Mouse (Mus musculus): ENCODE data around the gene Cd109. TPM values are rescaled to one million over a fixed set of nuclear protein-coding genes. Genes with fewer than 3 reads are reported as not detected.

Cd109 gene
- polyA plus RNA-seq, 1 experiment from 2014 or later = 5.3 TPM

DNA sequence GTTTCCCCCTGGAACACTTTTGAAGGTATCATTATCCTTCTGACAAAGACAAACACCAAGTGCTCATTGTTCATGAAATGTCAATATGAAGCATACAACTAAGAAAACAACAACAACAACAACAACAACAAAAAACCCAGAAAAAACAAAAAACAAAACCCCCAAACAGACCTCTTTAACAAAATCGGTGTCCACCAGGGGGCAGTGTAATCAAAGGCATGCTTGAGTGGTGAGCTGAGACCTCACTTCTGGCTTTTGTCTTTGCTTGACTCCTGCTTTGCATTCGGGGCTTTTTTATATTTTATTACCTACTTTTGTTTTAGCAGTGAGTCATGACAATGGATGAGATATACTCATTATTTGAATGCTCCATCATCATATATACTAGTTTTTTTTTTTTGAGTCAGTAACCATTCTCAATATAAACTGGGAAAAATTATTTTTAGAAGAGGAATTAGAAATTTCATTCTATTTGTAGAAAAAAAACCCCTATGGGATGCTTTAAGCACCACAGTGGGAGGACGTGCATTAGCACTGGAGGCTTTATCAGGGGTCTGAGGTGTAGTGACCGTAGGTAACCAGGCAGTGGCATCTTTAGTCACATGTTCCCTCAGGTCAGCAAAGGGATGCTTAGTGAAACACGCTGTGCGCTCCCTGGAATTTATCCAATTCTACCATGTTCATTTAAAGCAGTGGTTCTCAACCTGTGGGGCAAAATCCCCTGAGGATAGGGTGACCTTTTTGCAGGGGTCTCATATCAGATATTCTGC, 30.8 kb downstream of the Cd109 start:
- Histone ChIP-seq H3K9ac (replicated peaks) (no peak overlapping the region), H3K27me3 (no peaks in the 10 kb centered on the region), H3K36me3 (no peaks in the 10 kb centered on the region), H3K4me1 (replicated peaks) (no peaks in the 10 kb centered on the region), H3K27ac (no peak overlapping the region), H3K4me3 (replicated peaks) (no peak overlapping the region), H3K4me2 (no peak overlapping the region), H3K9me3 (no peaks in the 10 kb centered on the region)
- WGBS = 46% methylated on average over 6 of the region's 6 CpGs
- no peak for ATAC-seq (ENCODE audit: insufficient number of reproducible peaks, insufficient read depth, low FRiP score, low TSS enrichment, low read depth)

GRCm38 (mm10) chr9:78648641-78649040, 33.3 kb downstream of the Cd109 start:
- H3K27ac ChIP-seq = no peak overlapping the region
- no peaks in the 10 kb centered on the region for H3K4me1 ChIP-seq (replicated peaks)
- H3K9ac ChIP-seq (replicated peaks) = no peak overlapping the region
- H3K36me3 ChIP-seq = no peaks in the 10 kb centered on the region
- no peak for ATAC-seq (ENCODE audit: insufficient number of reproducible peaks, insufficient read depth, low FRiP score, low TSS enrichment, low read depth)
- WGBS = 90% methylated on average over 8 of the region's 8 CpGs
- H3K4me3 ChIP-seq (replicated peaks) = no peak overlapping the region
- no peaks in the 10 kb centered on the region for H3K9me3 ChIP-seq
- H3K27me3 ChIP-seq = no peaks in the 10 kb centered on the region
- no peak overlapping the region for H3K4me2 ChIP-seq

DNA sequence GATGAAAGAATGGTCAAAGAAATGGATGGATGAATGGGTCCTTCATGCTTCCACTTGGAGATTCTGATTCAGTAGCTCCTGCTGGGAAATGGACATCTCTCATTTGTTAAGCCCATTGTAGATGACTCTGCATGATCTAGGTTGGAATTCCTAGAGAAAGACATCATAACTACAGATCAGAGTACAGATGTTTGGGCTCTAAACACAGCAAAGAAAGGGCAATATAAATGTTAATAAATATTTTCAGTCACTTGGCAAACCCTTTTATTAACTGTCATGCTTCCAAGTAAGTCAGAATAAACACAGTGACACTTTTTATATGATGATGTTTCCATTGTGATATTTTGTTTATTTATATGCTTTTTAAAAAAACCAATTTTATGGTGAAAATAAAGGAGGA, 34.1 kb downstream of the Cd109 start:
- Histone ChIP-seq H3K9me3 (no peaks in the 10 kb centered on the region), H3K4me1 (replicated peaks) (no peaks in the 10 kb centered on the region), H3K9ac (replicated peaks) (no peak overlapping the region), H3K36me3 (no peaks in the 10 kb centered on the region), H3K27ac (no peak overlapping the region), H3K27me3 (no peaks in the 10 kb centered on the region), H3K4me3 (replicated peaks) (no peak overlapping the region), H3K4me2 (no peak overlapping the region)
- no peak for ATAC-seq (ENCODE audit: insufficient number of reproducible peaks, insufficient read depth, low FRiP score, low TSS enrichment, low read depth)

DNA sequence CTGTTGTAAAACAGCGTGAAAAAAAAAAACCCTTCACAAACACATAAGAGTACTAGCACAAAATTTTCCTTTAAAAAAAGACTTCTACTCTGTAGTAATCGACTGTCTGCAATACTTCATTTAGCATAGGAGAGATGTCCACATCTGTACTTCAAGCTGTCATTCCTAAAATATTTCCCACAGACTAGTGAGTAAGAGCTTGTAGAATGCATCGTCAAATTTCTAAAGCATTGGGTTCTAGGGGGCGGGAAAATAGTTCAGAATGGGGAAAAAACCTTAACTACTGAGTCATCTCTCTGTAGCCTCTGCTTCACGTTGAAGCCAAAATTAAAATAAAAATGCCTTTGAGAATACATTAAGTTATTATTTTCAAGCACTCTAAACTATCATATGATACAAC, 42.2 kb downstream of the Cd109 start:
- H3K27me3 ChIP-seq = no peaks in the 10 kb centered on the region
- H3K36me3 ChIP-seq = no peaks in the 10 kb centered on the region
- no peak overlapping the region for H3K4me2 ChIP-seq
- H3K9ac ChIP-seq (replicated peaks) = no peak overlapping the region
- no peaks in the 10 kb centered on the region for H3K9me3 ChIP-seq
- H3K27ac ChIP-seq = no peak overlapping the region
- WGBS = 84% methylated on average over 5 of the region's 5 CpGs
- H3K4me3 ChIP-seq (replicated peaks) = no peak overlapping the region
- no peak for ATAC-seq (ENCODE audit: insufficient number of reproducible peaks, insufficient read depth, low FRiP score, low TSS enrichment, low read depth)
- H3K4me1 ChIP-seq (replicated peaks) = no peaks in the 10 kb centered on the region

DNA sequence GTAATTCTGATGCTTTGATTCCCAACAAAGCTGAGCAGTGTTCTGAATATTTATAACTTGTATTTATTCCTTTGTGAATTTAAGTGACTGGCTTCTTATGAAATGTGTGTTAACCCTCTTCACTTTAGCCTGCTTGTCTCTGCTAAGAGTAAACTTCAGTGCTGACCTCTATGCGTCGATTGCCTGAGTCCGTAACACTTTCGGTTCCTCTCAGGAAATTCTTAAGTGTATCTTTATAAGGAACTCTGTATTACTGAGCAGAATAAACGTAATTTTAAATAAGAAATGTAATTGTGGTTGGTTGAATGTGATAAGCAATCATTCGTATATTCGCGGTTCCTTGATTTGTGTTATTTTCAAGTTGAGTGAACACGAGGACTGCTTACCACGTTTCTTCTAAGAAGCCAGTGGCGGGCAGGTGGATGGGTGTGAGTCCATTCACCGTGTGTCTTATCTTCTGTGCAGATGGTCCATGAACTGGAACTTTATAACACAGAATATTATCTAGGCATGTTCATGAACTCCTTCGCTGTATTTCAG, 56.2 kb downstream of the Cd109 start:
- Histone ChIP-seq H3K27me3 (no peaks in the 10 kb centered on the region), H3K9me3 (no peaks in the 10 kb centered on the region), H3K4me3 (replicated peaks) (no peak overlapping the region), H3K9ac (replicated peaks) (no peak overlapping the region), H3K4me1 (replicated peaks) (no peaks in the 10 kb centered on the region), H3K36me3 (no peaks in the 10 kb centered on the region), H3K4me2 (no peak overlapping the region), H3K27ac (no peak overlapping the region)
- no peak for ATAC-seq (ENCODE audit: insufficient number of reproducible peaks, insufficient read depth, low FRiP score, low TSS enrichment, low read depth)
- 89% methylated on average over 13 of the region's 13 CpGs for WGBS

DNA sequence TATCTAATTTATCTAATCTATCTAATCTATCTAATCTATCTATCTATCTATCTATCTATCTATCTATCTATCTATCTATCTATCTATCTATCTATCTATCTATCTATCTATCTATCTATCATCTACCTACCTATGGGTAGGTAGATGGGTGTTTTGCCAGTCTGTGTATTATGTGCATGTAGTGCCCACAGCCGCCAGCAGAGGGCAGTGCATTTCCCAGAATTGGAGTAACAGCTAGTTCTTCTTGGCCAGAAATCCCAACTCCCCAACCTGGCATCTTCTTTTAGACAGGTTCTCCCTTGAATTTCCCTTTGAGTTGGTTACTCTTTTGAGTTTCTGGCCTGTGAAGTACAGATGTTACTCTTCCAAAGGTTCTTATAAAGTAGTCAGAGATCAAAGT, 85.3 kb downstream of the Cd109 start:
- no peaks in the 10 kb centered on the region for H3K36me3 ChIP-seq
- H3K27ac ChIP-seq = no peak overlapping the region
- H3K4me3 ChIP-seq (replicated peaks) = no peak overlapping the region
- no peaks in the 10 kb centered on the region for H3K27me3 ChIP-seq
- H3K4me2 ChIP-seq = no peak overlapping the region
- no peaks in the 10 kb centered on the region for H3K4me1 ChIP-seq (replicated peaks)
- peaks cover 4% of the 10 kb centered on the region; the same call in 1 of the 2 replicates for H3K9me3 ChIP-seq
- no peak overlapping the region for H3K9ac ChIP-seq (replicated peaks)
- no peak for ATAC-seq (ENCODE audit: insufficient number of reproducible peaks, insufficient read depth, low FRiP score, low TSS enrichment, low read depth)
- WGBS = 0% methylated on average over 1 of the region's 1 CpGs

- ATAC-seq (ENCODE audit: insufficient number of reproducible peaks, insufficient read depth, low FRiP score, low TSS enrichment, low read depth) = no peak
- Histone ChIP-seq H3K4me3 (replicated peaks) (no peak overlapping the region), H3K27ac (no peak overlapping the region), H3K9me3 (peaks cover 11% of the 10 kb centered on the region; the same call in 1 of the 2 replicates), H3K36me3 (no peaks in the 10 kb centered on the region), H3K4me1 (replicated peaks) (no peaks in the 10 kb centered on the region), H3K4me2 (no peak overlapping the region), H3K27me3 (no peaks in the 10 kb centered on the region), H3K9ac (replicated peaks) (no peak overlapping the region)
- 91% methylated on average over 12 of the region's 12 CpGs for WGBS
These were observed 87.3 kb downstream of the Cd109 start for GRCm38 (mm10) chr9:78702509-78703239.

DNA sequence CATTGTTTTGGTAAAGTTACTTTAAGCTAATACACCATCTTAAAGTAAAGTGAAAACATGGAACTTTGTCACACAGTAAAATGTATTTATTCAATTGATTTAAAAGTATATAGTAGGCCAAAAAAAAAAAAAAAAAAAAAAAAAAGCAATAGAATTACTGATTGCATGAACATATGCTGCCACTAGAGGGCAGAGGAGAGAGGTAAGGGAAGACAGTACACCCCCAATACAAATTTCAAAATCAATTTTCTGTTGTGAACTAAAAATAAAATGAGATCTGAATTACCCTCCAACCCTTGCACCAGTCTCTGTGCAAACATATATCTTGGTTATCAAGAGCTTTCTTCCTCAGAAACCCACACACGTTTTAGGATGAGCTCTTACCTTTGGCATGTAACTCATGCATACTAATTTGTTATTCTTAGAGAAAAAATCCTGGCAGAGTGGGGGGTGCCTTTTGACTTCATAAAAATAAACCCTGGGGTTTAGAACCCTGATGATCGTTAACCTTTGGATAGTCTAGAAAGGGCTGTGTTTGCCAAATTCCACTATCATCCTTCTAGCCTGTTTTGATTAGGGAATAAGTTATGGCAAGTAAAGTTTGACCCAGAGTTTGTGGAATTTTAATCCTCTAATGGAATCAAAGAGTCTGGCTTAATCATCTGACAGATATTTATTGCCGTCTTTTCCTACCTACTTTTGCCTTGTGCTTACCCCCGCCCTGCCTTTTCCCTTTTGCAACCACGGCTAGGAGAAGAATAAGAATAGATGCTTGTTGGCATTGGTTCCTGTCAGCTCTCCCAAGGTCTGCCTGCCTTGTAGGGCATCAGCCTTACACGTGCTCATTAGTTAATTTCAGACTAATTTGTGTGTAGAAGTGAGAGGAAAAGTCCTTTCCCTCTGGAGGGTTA, 105.8 kb downstream of the Cd109 start:
- no peak for ATAC-seq (ENCODE audit: insufficient number of reproducible peaks, insufficient read depth, low FRiP score, low TSS enrichment, low read depth)
- H3K4me3 ChIP-seq (replicated peaks) = no peak overlapping the region
- H3K27ac ChIP-seq = no peak overlapping the region
- no peak overlapping the region for H3K4me2 ChIP-seq
- no peaks in the 10 kb centered on the region for H3K36me3 ChIP-seq
- H3K4me1 ChIP-seq (replicated peaks) = no peaks in the 10 kb centered on the region
- no peaks in the 10 kb centered on the region for H3K27me3 ChIP-seq
- no peak overlapping the region for H3K9ac ChIP-seq (replicated peaks)
- 72% methylated on average over 6 of the region's 6 CpGs for WGBS
- no peaks in the 10 kb centered on the region for H3K9me3 ChIP-seq

DNA sequence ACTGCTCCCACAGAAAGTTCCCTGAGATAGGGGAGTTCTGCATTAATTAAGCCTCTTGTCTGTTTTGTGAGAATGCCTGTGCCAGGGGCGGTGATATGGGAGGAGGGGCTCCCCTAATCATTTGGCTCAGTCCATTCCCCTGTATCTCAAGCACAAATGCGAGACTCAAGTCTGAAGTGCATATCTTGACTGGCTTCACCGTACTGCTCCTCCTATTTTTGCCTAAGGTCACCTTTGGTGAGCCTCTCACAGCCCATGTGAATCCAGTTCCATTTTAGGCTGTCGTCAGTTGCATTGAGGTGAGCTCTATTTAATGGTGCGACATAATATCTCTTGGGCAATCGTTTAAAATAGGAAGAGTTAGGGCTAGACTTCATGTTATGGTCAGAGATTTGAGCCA, 116.6 kb downstream of the Cd109 start:
- H3K4me2 ChIP-seq = no peak overlapping the region
- no peaks in the 10 kb centered on the region for H3K27me3 ChIP-seq
- H3K9me3 ChIP-seq = no peaks in the 10 kb centered on the region
- no peaks in the 10 kb centered on the region for H3K4me1 ChIP-seq (replicated peaks)
- no peak overlapping the region for H3K4me3 ChIP-seq (replicated peaks)
- WGBS = 60% methylated on average over 6 of the region's 6 CpGs
- H3K36me3 ChIP-seq = no peaks in the 10 kb centered on the region
- no peak overlapping the region for H3K9ac ChIP-seq (replicated peaks)
- no peak overlapping the region for H3K27ac ChIP-seq
- ATAC-seq (ENCODE audit: insufficient number of reproducible peaks, insufficient read depth, low FRiP score, low TSS enrichment, low read depth) = no peak

DNA sequence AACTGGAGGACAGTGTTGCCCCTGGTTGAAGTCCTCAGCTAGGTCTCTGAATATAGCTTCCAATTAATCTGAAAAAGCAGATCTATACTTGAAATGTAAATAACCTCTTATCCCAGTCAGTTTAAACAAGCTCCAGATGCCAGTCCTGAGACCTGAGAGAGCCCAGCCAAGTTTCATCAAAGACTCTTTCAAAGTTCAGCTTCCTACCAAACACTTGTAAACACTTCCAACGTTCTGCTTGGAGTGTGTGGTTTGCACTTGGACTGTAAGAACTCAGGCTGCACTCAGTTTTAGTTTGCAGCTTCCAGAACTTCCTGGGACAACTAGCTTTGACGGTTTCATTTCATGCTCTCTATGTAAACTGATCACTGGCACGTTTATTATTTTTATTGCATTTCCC, 120.2 kb downstream of the Cd109 start:
- H3K36me3 ChIP-seq = no peaks in the 10 kb centered on the region
- 45% methylated on average over 3 of the region's 3 CpGs for WGBS
- ATAC-seq (ENCODE audit: insufficient number of reproducible peaks, insufficient read depth, low FRiP score, low TSS enrichment, low read depth) = no peak
- H3K9ac ChIP-seq (replicated peaks) = no peak overlapping the region
- H3K4me1 ChIP-seq (replicated peaks) = no peaks in the 10 kb centered on the region
- H3K27ac ChIP-seq = no peak overlapping the region
- H3K4me2 ChIP-seq = no peak overlapping the region
- no peaks in the 10 kb centered on the region for H3K9me3 ChIP-seq
- H3K4me3 ChIP-seq (replicated peaks) = no peak overlapping the region
- H3K27me3 ChIP-seq = no peaks in the 10 kb centered on the region

DNA sequence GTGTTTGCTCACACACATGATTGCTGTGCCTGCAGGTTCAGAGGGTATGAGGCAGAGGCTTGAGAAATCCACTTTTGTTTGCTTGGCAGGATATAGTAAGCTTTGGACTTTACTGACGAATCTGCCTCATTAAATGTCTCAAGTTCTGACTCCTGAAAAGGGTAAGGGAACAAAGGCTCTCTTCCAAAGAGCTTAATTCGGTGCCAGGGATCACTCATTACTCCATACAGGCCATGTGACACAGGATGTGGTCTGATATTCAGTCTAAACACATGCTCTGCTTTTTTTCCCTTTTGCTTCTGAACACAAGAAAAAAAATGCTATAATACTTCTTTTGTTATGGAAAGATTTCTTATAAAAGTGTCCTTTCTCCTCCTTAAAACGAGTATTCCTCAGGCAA, 126.7 kb downstream of the Cd109 start:
- Histone ChIP-seq H3K27ac (no peak overlapping the region), H3K4me2 (no peak overlapping the region), H3K4me3 (replicated peaks) (no peak overlapping the region), H3K27me3 (no peaks in the 10 kb centered on the region), H3K9ac (replicated peaks) (no peak overlapping the region), H3K36me3 (no peaks in the 10 kb centered on the region), H3K4me1 (replicated peaks) (no peaks in the 10 kb centered on the region), H3K9me3 (no peaks in the 10 kb centered on the region)
- 61% methylated on average over 3 of the region's 3 CpGs for WGBS
- no peak for ATAC-seq (ENCODE audit: insufficient number of reproducible peaks, insufficient read depth, low FRiP score, low TSS enrichment, low read depth)
